Mouse (Mus musculus): Measurements from ENCODE around the gene Ptrh2. TPM values are rescaled to one million over a fixed set of nuclear protein-coding genes. Genes with fewer than 3 reads are reported as not detected.

The Ptrh2 gene
- polyA plus RNA-seq, 1 experiment from 2014 or later, result 41.8 TPM

DNA sequence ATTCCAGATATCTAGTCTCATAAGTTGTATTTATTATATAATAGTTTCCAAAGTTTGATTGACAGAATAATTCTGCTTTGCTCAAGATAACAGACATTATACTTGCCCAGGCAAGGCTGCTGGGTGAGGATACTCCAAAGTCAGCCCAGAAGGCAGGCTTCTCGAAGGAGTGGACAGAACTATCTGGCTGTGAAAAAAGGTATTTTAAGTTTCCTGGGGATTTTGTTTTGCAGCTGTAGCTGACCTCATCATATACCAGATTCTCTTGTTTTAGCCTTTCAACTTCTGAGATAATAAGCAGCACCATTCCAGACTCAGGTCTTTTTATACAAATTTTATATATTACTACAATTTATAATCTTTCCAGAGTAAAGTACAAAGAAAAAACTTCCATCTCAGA is 34.2 kb upstream of the Ptrh2 start:
- Histone ChIP-seq H3K9me3 (ENCODE audit: control insufficient read depth, low read length) (no peaks in the 10 kb centered on the region), H3K36me3 (ENCODE audit: control insufficient read depth, insufficient read depth, low read length) (no peaks in the 10 kb centered on the region), H3K4me3 (ENCODE audit: low read depth, low read length) (no peak overlapping the region), H3K27ac (ENCODE audit: low read depth, low read length) (no peak overlapping the region), H3K4me2 (no peak overlapping the region), H3K27me3 (ENCODE audit: control insufficient read depth, insufficient read depth, low read length) (no peaks in the 10 kb centered on the region), H3K9ac (ENCODE audit: low read length) (no peak overlapping the region), H3K4me1 (ENCODE audit: control insufficient read depth, insufficient read depth, low read length) (no peaks in the 10 kb centered on the region)
- ATAC-seq (ENCODE audit: low FRiP score) (no peak), DNase-seq (ENCODE audit: low spot score, missing footprints) (no peak)
- WGBS, result 83% methylated on average over 1 of the region's 1 CpGs

DNA sequence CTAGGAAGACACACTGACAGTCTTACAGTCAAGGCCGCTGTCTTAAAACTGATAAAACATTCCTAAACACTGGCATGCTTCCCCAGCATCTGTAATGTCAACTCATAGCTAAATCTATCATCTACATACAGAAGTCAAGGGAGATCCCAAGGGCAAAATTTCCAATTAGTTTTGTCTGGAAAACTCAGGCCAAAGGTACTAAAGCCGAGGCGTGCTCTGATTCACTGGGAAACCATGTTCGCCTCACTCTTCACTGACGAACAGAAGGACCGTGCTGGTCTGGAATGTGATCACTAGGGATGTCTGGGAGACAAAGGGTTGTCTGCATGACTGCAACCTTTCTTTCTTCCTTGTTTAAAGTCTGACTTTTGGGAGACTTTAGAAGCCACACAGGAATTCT is 33.1 kb upstream of the Ptrh2 start:
- Histone ChIP-seq H3K27me3 (ENCODE audit: control insufficient read depth, insufficient read depth, low read length) (no peaks in the 10 kb centered on the region), H3K4me2 (no peak overlapping the region), H3K36me3 (ENCODE audit: control insufficient read depth, insufficient read depth, low read length) (no peaks in the 10 kb centered on the region), H3K9me3 (ENCODE audit: control insufficient read depth, low read length) (no peaks in the 10 kb centered on the region), H3K27ac (ENCODE audit: low read depth, low read length) (no peak overlapping the region), H3K9ac (ENCODE audit: low read length) (no peak overlapping the region), H3K4me3 (ENCODE audit: low read depth, low read length) (no peak overlapping the region), H3K4me1 (ENCODE audit: control insufficient read depth, insufficient read depth, low read length) (no peaks in the 10 kb centered on the region)
- no peak for DNase-seq (ENCODE audit: low spot score, missing footprints)
- WGBS, result 52% methylated on average over 6 of the region's 6 CpGs
- ATAC-seq (ENCODE audit: low FRiP score), result no peak

DNA sequence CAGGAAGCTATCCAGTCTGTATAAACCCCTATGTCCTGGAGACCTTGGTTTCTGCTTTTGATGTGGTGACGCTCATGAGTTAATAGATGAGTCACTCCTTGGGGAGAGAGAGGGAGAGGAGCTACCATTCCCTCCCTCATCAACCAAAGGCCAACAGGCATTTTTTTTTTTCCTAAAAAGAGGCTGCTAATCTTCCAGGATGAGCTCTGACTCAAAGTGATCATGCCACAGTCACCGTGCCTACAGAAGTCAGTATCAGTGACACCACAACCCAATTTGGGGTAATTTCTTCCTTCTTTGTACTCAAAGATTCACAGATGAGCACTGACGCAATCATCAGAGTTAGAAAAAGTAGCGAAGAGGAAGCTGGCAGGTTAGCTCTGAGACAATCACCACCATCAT is 31.2 kb upstream of the Ptrh2 start:
- Histone ChIP-seq H3K27ac (ENCODE audit: low read depth, low read length) (no peak overlapping the region), H3K27me3 (ENCODE audit: control insufficient read depth, insufficient read depth, low read length) (no peaks in the 10 kb centered on the region), H3K4me1 (ENCODE audit: control insufficient read depth, insufficient read depth, low read length) (no peaks in the 10 kb centered on the region), H3K9ac (ENCODE audit: low read length) (no peak overlapping the region), H3K4me2 (no peak overlapping the region), H3K36me3 (ENCODE audit: control insufficient read depth, insufficient read depth, low read length) (no peaks in the 10 kb centered on the region), H3K4me3 (ENCODE audit: low read depth, low read length) (no peak overlapping the region), H3K9me3 (ENCODE audit: control insufficient read depth, low read length) (no peaks in the 10 kb centered on the region)
- DNase-seq (ENCODE audit: low spot score, missing footprints) (no peak), ATAC-seq (ENCODE audit: low FRiP score) (no peak)
- WGBS, result 95% methylated on average over 4 of the region's 4 CpGs

DNA sequence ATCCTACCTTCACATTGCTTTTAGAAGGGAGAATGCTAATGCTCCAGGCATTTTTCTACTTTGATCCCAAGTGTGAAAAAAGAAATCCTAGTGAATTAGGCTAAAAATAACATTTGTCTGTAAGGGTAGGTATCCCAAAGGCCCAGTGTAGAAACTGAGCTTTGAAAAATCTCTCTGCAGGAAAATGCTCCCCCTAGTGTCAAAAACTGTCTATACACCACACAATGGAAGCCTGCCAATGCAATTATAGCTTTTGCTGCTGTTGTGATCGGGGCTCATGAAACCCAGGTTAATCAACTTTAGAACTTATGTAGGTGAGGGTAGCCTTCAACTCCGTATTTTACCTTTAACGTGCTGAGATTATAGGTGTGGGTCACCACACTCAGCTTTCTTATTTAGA is 30.3 kb upstream of the Ptrh2 start:
- Histone ChIP-seq H3K9me3 (ENCODE audit: control insufficient read depth, low read length) (no peaks in the 10 kb centered on the region), H3K4me1 (ENCODE audit: control insufficient read depth, insufficient read depth, low read length) (no peaks in the 10 kb centered on the region), H3K9ac (ENCODE audit: low read length) (no peak overlapping the region), H3K36me3 (ENCODE audit: control insufficient read depth, insufficient read depth, low read length) (no peaks in the 10 kb centered on the region), H3K4me3 (ENCODE audit: low read depth, low read length) (no peak overlapping the region), H3K4me2 (no peak overlapping the region), H3K27me3 (ENCODE audit: control insufficient read depth, insufficient read depth, low read length) (no peaks in the 10 kb centered on the region), H3K27ac (ENCODE audit: low read depth, low read length) (no peak overlapping the region)
- ATAC-seq (ENCODE audit: low FRiP score) (no peak), DNase-seq (ENCODE audit: low spot score, missing footprints) (peak; percentile 93)
- 53% methylated on average over 3 of the region's 3 CpGs for WGBS

DNA sequence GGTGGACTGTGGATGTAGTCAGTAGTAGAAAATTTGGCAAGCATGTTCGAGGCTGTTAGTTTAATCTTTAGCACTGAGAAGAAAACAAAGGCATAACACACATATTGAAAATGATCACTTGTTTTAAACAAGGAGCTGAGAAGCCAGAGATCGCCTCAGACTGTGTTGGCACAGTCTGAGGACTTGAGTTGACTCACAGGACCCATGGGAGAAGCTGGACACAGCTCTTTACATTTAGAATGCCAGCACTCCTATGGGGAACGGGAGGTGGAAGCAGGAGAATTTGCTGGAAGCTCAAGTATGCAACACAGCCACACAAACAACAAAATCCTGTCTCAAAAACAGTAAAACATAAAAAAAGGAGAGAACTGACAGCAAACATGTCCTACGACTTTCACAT is 29.7 kb upstream of the Ptrh2 start:
- Histone ChIP-seq H3K4me2 (no peak overlapping the region), H3K36me3 (ENCODE audit: control insufficient read depth, insufficient read depth, low read length) (no peaks in the 10 kb centered on the region), H3K27ac (ENCODE audit: low read depth, low read length) (no peak overlapping the region), H3K4me3 (ENCODE audit: low read depth, low read length) (no peak overlapping the region), H3K27me3 (ENCODE audit: control insufficient read depth, insufficient read depth, low read length) (no peaks in the 10 kb centered on the region), H3K4me1 (ENCODE audit: control insufficient read depth, insufficient read depth, low read length) (no peaks in the 10 kb centered on the region), H3K9me3 (ENCODE audit: control insufficient read depth, low read length) (no peaks in the 10 kb centered on the region), H3K9ac (ENCODE audit: low read length) (no peak overlapping the region)
- ATAC-seq (ENCODE audit: low FRiP score), result no peak
- DNase-seq (ENCODE audit: low spot score, missing footprints), result no peak
- WGBS, result 88% methylated on average over 4 of the region's 4 CpGs

DNA sequence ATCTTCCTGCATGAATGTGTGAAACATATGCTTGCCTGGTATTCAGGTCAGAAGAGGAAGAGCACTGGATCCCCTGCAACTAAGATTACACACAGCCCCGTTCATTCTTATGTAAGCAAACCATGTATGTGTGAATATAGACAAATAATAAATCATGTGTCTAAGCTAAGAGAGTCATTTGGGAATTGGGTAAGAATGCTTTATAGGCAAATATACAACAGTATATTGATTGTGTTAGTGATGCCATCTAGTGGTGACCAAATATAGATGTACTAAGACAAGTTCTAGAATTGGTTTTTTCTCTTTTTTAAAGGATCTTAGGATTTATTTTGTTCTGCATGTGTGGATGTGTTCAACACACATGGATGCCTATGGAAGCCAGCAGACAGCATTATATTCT is 28.1 kb upstream of the Ptrh2 start:
- H3K27me3 ChIP-seq (ENCODE audit: control insufficient read depth, insufficient read depth, low read length), result no peaks in the 10 kb centered on the region
- H3K4me1 ChIP-seq (ENCODE audit: control insufficient read depth, insufficient read depth, low read length), result no peaks in the 10 kb centered on the region
- H3K4me2 ChIP-seq, result no peak overlapping the region
- no peaks in the 10 kb centered on the region for H3K9me3 ChIP-seq (ENCODE audit: control insufficient read depth, low read length)
- DNase-seq (ENCODE audit: low spot score, missing footprints) (peak; percentile 89), ATAC-seq (ENCODE audit: low FRiP score) (no peak)
- no peak overlapping the region for H3K4me3 ChIP-seq (ENCODE audit: low read depth, low read length)
- no peak overlapping the region for H3K9ac ChIP-seq (ENCODE audit: low read length)
- no peak overlapping the region for H3K27ac ChIP-seq (ENCODE audit: low read depth, low read length)
- 91% methylated on average over 1 of the region's 1 CpGs for WGBS
- H3K36me3 ChIP-seq (ENCODE audit: control insufficient read depth, insufficient read depth, low read length), result no peaks in the 10 kb centered on the region

DNA sequence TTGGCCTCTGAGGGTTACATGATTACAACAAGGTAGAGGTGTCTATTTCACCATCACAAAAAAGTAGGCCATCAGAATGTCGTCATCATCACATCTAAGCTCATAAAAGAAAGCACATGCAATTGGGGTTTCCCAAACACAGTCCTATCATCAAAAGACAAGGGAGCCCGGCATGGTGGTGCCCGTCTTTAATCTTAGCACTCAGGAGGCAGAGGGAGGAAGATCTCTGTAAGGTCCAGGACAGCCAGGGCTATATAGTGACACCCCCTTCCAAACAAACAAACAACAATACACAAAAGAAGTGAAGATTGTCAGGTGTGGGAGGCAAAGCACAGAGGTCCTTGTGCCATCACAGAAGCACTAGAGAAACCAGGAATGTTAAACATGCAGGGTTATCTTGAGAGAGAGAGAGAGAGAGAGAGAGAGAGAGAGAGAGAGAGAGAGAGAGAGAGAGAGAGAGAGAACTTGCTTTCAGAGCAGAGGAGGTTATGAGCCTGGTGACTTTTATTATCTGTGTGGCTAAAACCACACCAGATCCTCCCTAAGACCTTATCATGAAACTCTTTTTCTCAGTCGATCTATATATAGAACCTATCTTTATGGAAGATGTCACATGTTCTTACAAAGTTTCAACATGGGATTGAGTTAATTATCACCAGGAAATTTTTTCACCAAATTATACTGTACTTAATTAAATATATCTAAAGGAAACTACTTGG is 26.8 kb upstream of the Ptrh2 start:
- no peak for ATAC-seq (ENCODE audit: low FRiP score)
- Histone ChIP-seq H3K27ac (ENCODE audit: low read depth, low read length) (no peak overlapping the region), H3K4me3 (ENCODE audit: low read depth, low read length) (no peak overlapping the region), H3K36me3 (ENCODE audit: control insufficient read depth, insufficient read depth, low read length) (no peaks in the 10 kb centered on the region), H3K27me3 (ENCODE audit: control insufficient read depth, insufficient read depth, low read length) (no peaks in the 10 kb centered on the region), H3K4me2 (no peak overlapping the region), H3K4me1 (ENCODE audit: control insufficient read depth, insufficient read depth, low read length) (no peaks in the 10 kb centered on the region), H3K9me3 (ENCODE audit: control insufficient read depth, low read length) (no peaks in the 10 kb centered on the region), H3K9ac (ENCODE audit: low read length) (no peak overlapping the region)
- WGBS, result 91% methylated on average over 4 of the region's 4 CpGs
- no peak for DNase-seq (ENCODE audit: low spot score, missing footprints)

DNA sequence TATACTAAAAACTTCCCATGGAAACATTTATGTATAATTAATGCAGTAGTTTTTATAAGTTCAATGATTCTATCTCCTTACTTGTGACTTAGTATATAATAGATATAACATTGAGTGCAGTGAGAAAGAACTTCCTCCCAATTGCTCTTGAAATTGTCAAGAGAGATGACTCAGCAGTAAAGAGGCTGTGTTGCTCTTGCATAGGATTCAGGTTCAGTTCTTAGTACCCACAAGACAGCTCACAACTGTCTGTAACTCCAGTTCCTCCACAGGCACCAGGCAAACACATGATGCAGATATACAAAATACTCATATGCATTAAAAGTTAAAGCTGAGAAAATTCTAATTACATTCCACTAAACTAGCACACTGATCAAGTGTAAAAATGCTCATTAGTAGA is 25.9 kb upstream of the Ptrh2 start:
- no peak for ATAC-seq (ENCODE audit: low FRiP score)
- H3K4me3 ChIP-seq (ENCODE audit: low read depth, low read length), result no peak overlapping the region
- no peak overlapping the region for H3K9ac ChIP-seq (ENCODE audit: low read length)
- H3K4me2 ChIP-seq, result no peak overlapping the region
- H3K4me1 ChIP-seq (ENCODE audit: control insufficient read depth, insufficient read depth, low read length), result no peaks in the 10 kb centered on the region
- H3K9me3 ChIP-seq (ENCODE audit: control insufficient read depth, low read length), result no peaks in the 10 kb centered on the region
- DNase-seq (ENCODE audit: low spot score, missing footprints), result no peak
- no peaks in the 10 kb centered on the region for H3K36me3 ChIP-seq (ENCODE audit: control insufficient read depth, insufficient read depth, low read length)
- H3K27ac ChIP-seq (ENCODE audit: low read depth, low read length), result no peak overlapping the region
- H3K27me3 ChIP-seq (ENCODE audit: control insufficient read depth, insufficient read depth, low read length), result no peaks in the 10 kb centered on the region

DNA sequence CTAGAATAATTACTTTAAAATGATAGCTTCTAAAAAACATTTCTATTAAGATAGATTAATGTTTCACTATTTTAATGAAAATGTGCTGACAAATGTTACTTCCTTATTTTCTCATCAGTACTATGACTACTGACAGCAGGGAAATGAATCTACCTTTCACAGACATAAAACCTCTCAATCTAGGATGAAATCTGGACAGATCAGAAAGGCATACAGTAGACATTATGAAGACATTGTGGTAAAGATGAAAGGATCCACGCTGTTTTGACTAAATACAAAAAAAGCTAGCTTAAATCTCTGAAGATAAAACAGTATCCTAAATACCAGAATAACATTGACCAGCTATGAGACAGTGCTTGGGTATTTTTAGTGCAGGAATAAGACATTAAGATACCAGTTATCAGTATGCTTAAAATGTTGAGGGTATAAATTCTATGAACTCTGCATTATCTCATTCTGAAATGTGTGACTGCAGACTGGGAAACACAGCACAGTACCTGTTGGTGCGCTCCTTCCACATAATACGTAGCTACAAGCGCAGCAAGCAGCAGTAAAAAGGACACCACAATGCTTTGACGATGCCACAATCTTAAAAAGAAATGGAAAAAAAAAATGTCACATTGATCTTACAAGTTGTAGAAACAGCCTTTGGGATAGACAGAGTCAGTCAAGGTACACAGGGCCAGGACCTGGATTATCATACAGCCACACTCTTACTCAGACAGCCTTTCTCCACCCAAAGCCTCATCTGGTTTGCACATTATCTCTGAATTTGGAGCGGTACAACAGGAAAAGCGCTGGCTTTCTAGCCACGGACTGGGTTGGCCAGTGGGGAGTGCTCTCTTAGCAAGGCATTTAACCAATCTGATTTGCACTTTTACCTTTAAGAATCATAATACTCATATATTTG is 20.5 kb upstream of the Ptrh2 start:
- WGBS, result 90% methylated on average over 8 of the region's 8 CpGs
- Histone ChIP-seq H3K4me1 (ENCODE audit: control insufficient read depth, insufficient read depth, low read length) (no peaks in the 10 kb centered on the region), H3K9ac (ENCODE audit: low read length) (no peak overlapping the region), H3K36me3 (ENCODE audit: control insufficient read depth, insufficient read depth, low read length) (no peaks in the 10 kb centered on the region), H3K4me2 (no peak overlapping the region), H3K27me3 (ENCODE audit: control insufficient read depth, insufficient read depth, low read length) (no peaks in the 10 kb centered on the region), H3K27ac (ENCODE audit: low read depth, low read length) (no peak overlapping the region), H3K9me3 (ENCODE audit: control insufficient read depth, low read length) (no peaks in the 10 kb centered on the region), H3K4me3 (ENCODE audit: low read depth, low read length) (no peak overlapping the region)
- DNase-seq (ENCODE audit: low spot score, missing footprints) (no peak), ATAC-seq (ENCODE audit: low FRiP score) (no peak)
